Mouse (Mus musculus): ENCODE data around the gene Otos. TPM values are rescaled to one million over a fixed set of nuclear protein-coding genes. Genes with fewer than 3 reads are reported as not detected.

Gene Otos
- polyA plus RNA-seq, 1 experiment, result 0.48 TPM

- no peak for DNase-seq
- Histone ChIP-seq H3K27ac (ENCODE audit: insufficient read depth, low read depth, low read length) (no peak overlapping the region), H3K4me1 (ENCODE audit: control insufficient read depth, insufficient read depth, low read length) (peaks cover 3% of the 10 kb centered on the region; the same call in 1 of the 2 replicates), H3K4me3 (ENCODE audit: insufficient read depth, low read depth, low read length) (no peak overlapping the region), H3K27me3 (replicated peaks; ENCODE audit: control insufficient read depth, insufficient read depth, low read length) (no peaks in the 10 kb centered on the region), H3K36me3 (ENCODE audit: control insufficient read depth, insufficient read depth, low read length) (no peaks in the 10 kb centered on the region)
- TF ChIP-seq POLR2A (IDR thresholded peaks at IDR 0.05; ENCODE audit: low read depth, low read length), result no peak
- TF ChIP-seq CTCF (conservative IDR thresholded peaks at IDR 0.05; ENCODE audit: insufficient read depth, insufficient read length, low read depth, low read length), result no peak
- 90% methylated on average over 5 of the region's 5 CpGs for WGBS
Measured at GRCm38 (mm10) chr1:92678757-92679156, 30.1 kb upstream of the Otos start.

GRCm38 (mm10) chr1:92676676-92676975 lies 28.0 kb upstream of the Otos start:
- H3K36me3 ChIP-seq (ENCODE audit: control insufficient read depth, insufficient read depth, low read length), result no peaks in the 10 kb centered on the region
- no peaks in the 10 kb centered on the region for H3K27me3 ChIP-seq (replicated peaks; ENCODE audit: control insufficient read depth, insufficient read depth, low read length)
- no peak overlapping the region for H3K4me3 ChIP-seq (ENCODE audit: insufficient read depth, low read depth, low read length)
- no peak for DNase-seq
- peaks cover 3% of the 10 kb centered on the region; the same call in 1 of the 2 replicates for H3K4me1 ChIP-seq (ENCODE audit: control insufficient read depth, insufficient read depth, low read length)
- H3K27ac ChIP-seq (ENCODE audit: insufficient read depth, low read depth, low read length), result no peak overlapping the region
- TF ChIP-seq CTCF (conservative IDR thresholded peaks at IDR 0.05; ENCODE audit: insufficient read depth, insufficient read length, low read depth, low read length) (no peak), POLR2A (IDR thresholded peaks at IDR 0.05; ENCODE audit: low read depth, low read length) (no peak)
- 50% methylated on average over 3 of the region's 3 CpGs for WGBS

GRCm38 (mm10) chr1:92675932-92676675 lies 27.5 kb upstream of the Otos start:
- TF ChIP-seq CTCF (conservative IDR thresholded peaks at IDR 0.05; ENCODE audit: insufficient read depth, insufficient read length, low read depth, low read length) (no peak), POLR2A (IDR thresholded peaks at IDR 0.05; ENCODE audit: low read depth, low read length) (no peak)
- 64% methylated on average over 10 of the region's 10 CpGs for WGBS
- Histone ChIP-seq H3K4me1 (ENCODE audit: control insufficient read depth, insufficient read depth, low read length) (peaks cover under 1% of the 10 kb centered on the region; the same call in 1 of the 2 replicates), H3K27me3 (replicated peaks; ENCODE audit: control insufficient read depth, insufficient read depth, low read length) (no peaks in the 10 kb centered on the region), H3K27ac (ENCODE audit: insufficient read depth, low read depth, low read length) (no peak overlapping the region), H3K4me3 (ENCODE audit: insufficient read depth, low read depth, low read length) (no peak overlapping the region), H3K36me3 (ENCODE audit: control insufficient read depth, insufficient read depth, low read length) (no peaks in the 10 kb centered on the region)
- DNase-seq, result no peak

- Histone ChIP-seq H3K27me3 (replicated peaks; ENCODE audit: control insufficient read depth, insufficient read depth, low read length) (no peaks in the 10 kb centered on the region), H3K4me1 (ENCODE audit: control insufficient read depth, insufficient read depth, low read length) (no peaks in the 10 kb centered on the region), H3K36me3 (ENCODE audit: control insufficient read depth, insufficient read depth, low read length) (no peaks in the 10 kb centered on the region), H3K27ac (ENCODE audit: insufficient read depth, low read depth, low read length) (no peak overlapping the region), H3K4me3 (ENCODE audit: insufficient read depth, low read depth, low read length) (no peak overlapping the region)
- WGBS, result 88% methylated on average over 5 of the region's 5 CpGs
- no peak for TF ChIP-seq CTCF (conservative IDR thresholded peaks at IDR 0.05; ENCODE audit: insufficient read depth, insufficient read length, low read depth, low read length)
- no peak for TF ChIP-seq POLR2A (IDR thresholded peaks at IDR 0.05; ENCODE audit: low read depth, low read length)
- DNase-seq, result no peak
Measured at GRCm38 (mm10) chr1:92673258-92673782, 24.7 kb upstream of the Otos start.

- no peaks in the 10 kb centered on the region for H3K27me3 ChIP-seq (replicated peaks; ENCODE audit: control insufficient read depth, insufficient read depth, low read length)
- H3K4me1 ChIP-seq (ENCODE audit: control insufficient read depth, insufficient read depth, low read length), result no peaks in the 10 kb centered on the region
- 82% methylated on average over 4 of the region's 4 CpGs for WGBS
- H3K27ac ChIP-seq (ENCODE audit: insufficient read depth, low read depth, low read length), result no peak overlapping the region
- no peaks in the 10 kb centered on the region for H3K36me3 ChIP-seq (ENCODE audit: control insufficient read depth, insufficient read depth, low read length)
- TF ChIP-seq CTCF (conservative IDR thresholded peaks at IDR 0.05; ENCODE audit: insufficient read depth, insufficient read length, low read depth, low read length), result no peak
- no peak for TF ChIP-seq POLR2A (IDR thresholded peaks at IDR 0.05; ENCODE audit: low read depth, low read length)
- no peak for DNase-seq
- no peak overlapping the region for H3K4me3 ChIP-seq (ENCODE audit: insufficient read depth, low read depth, low read length)
Measured at GRCm38 (mm10) chr1:92671326-92671725, 22.7 kb upstream of the Otos start.

- no peak for DNase-seq
- no peak overlapping the region for H3K4me3 ChIP-seq (ENCODE audit: insufficient read depth, low read depth, low read length)
- H3K27ac ChIP-seq (ENCODE audit: insufficient read depth, low read depth, low read length), result no peak overlapping the region
- TF ChIP-seq CTCF (conservative IDR thresholded peaks at IDR 0.05; ENCODE audit: insufficient read depth, insufficient read length, low read depth, low read length), result no peak
- TF ChIP-seq POLR2A (IDR thresholded peaks at IDR 0.05; ENCODE audit: low read depth, low read length), result no peak
- no peaks in the 10 kb centered on the region for H3K36me3 ChIP-seq (ENCODE audit: control insufficient read depth, insufficient read depth, low read length)
- WGBS, result 83% methylated on average over 3 of the region's 3 CpGs
- H3K27me3 ChIP-seq (replicated peaks; ENCODE audit: control insufficient read depth, insufficient read depth, low read length), result no peaks in the 10 kb centered on the region
- H3K4me1 ChIP-seq (ENCODE audit: control insufficient read depth, insufficient read depth, low read length), result no peaks in the 10 kb centered on the region
Measured at GRCm38 (mm10) chr1:92669430-92669829, 20.8 kb upstream of the Otos start.

GRCm38 (mm10) chr1:92667106-92667505 lies 18.5 kb upstream of the Otos start:
- Histone ChIP-seq H3K4me1 (ENCODE audit: control insufficient read depth, insufficient read depth, low read length) (no peaks in the 10 kb centered on the region), H3K4me3 (ENCODE audit: insufficient read depth, low read depth, low read length) (no peak overlapping the region), H3K36me3 (ENCODE audit: control insufficient read depth, insufficient read depth, low read length) (no peaks in the 10 kb centered on the region), H3K27ac (ENCODE audit: insufficient read depth, low read depth, low read length) (no peak overlapping the region), H3K27me3 (replicated peaks; ENCODE audit: control insufficient read depth, insufficient read depth, low read length) (no peaks in the 10 kb centered on the region)
- no peak for TF ChIP-seq POLR2A (IDR thresholded peaks at IDR 0.05; ENCODE audit: low read depth, low read length)
- no peak for TF ChIP-seq CTCF (conservative IDR thresholded peaks at IDR 0.05; ENCODE audit: insufficient read depth, insufficient read length, low read depth, low read length)
- WGBS, result 47% methylated on average over 6 of the region's 6 CpGs
- DNase-seq, result peak; percentile 26
